Mouse (Mus musculus) regulatory T cell (primary cell): ENCODE measurements around the gene Cdhr5.
"Not testable (repeated sequence)": the region's sequence is repeated elsewhere in the genome, so short reads cannot be mapped to it uniquely, and the experiment has no call there.

Experiments
- in situ Hi-C: fragments of 300-600 bp; cut with MboI, MseI; formaldehyde crosslinking; loops from one replicate; pipeline ENCODE4 v1.15.1; 2025; ENCODE audit warnings: high pct_unique_total_duplicates

The Cdhr5 gene

GRCm38 (mm10) chr7:141277701-141278678 is 1.4 kb upstream of the Cdhr5 start:
- in situ Hi-C loops: no loop called here

GRCm38 (mm10) chr7:141275356-141275755 is 1.2 kb downstream of the Cdhr5 start:
- in situ Hi-C loops: no loop called here

GRCm38 (mm10) chr7:141270631-141271030 is 6.0 kb downstream of the Cdhr5 start:
- in situ Hi-C loops: no loop called here

- in situ Hi-C loops: no loop called here
Measured at GRCm38 (mm10) chr7:141269273-141269545, 7.4 kb downstream of the Cdhr5 start.

- in situ Hi-C loops: no loop called here
Measured at GRCm38 (mm10) chr7:141268466-141269272, 7.9 kb downstream of the Cdhr5 start.

- in situ Hi-C loops: no loop called here
Measured at GRCm38 (mm10) chr7:141265739-141266561, 10.6 kb downstream of the Cdhr5 start, which contains the start of gene Irf7. TSS of gene Irf7 (minus strand) at chr7:141266481.

- in situ Hi-C loops: no loop called here
Measured at GRCm38 (mm10) chr7:141265411-141265738, 11.2 kb downstream of the Cdhr5 start.

GRCm38 (mm10) chr7:141264761-141265410 is 11.7 kb downstream of the Cdhr5 start:
- in situ Hi-C loops: no loop called here

- in situ Hi-C loops: no loop called here
Measured at GRCm38 (mm10) chr7:141264041-141264700, 12.4 kb downstream of the Cdhr5 start.

GRCm38 (mm10) chr7:141263640-141264039 is 12.9 kb downstream of the Cdhr5 start:
- in situ Hi-C loops: no loop called here

- in situ Hi-C loops: no loop called here
Measured at GRCm38 (mm10) chr7:141261480-141261879, 15.1 kb downstream of the Cdhr5 start.

- in situ Hi-C loops: no loop called here
Measured at GRCm38 (mm10) chr7:141256159-141256558, 20.4 kb downstream of the Cdhr5 start.

GRCm38 (mm10) chr7:141250486-141250885 is 26.1 kb downstream of the Cdhr5 start:
- in situ Hi-C loops: not testable (repeated sequence)

- in situ Hi-C loops: no loop called here
Measured at GRCm38 (mm10) chr7:141231551-141231950, 45.0 kb downstream of the Cdhr5 start.

- in situ Hi-C loops: no loop called here
Measured at GRCm38 (mm10) chr7:141231111-141231510, 45.5 kb downstream of the Cdhr5 start.

GRCm38 (mm10) chr7:141230570-141230969 is 46.0 kb downstream of the Cdhr5 start:
- in situ Hi-C loops: no loop called here

GRCm38 (mm10) chr7:141229702-141230101 is 46.9 kb downstream of the Cdhr5 start:
- in situ Hi-C loops: no loop called here

- in situ Hi-C loops: no loop called here
Measured at GRCm38 (mm10) chr7:141228279-141229067, 48.1 kb downstream of the Cdhr5 start, which contains the start of gene Phrf1. TSS of gene Phrf1 (plus strand) at chr7:141228784.

- in situ Hi-C loops: no loop called here
Measured at GRCm38 (mm10) chr7:141227796-141228195, 48.8 kb downstream of the Cdhr5 start.

- in situ Hi-C loops: no loop called here
Measured at GRCm38 (mm10) chr7:141226535-141226934, 50.1 kb downstream of the Cdhr5 start.
